Mouse (Mus musculus): ENCODE results near the gene Tmem259. TPM values are rescaled to one million over a fixed set of nuclear protein-coding genes. Genes with fewer than 3 reads are reported as not detected.
A peak's percentile ranks its signal among the peaks of the same experiment; 100 is the strongest.

Tmem259 gene
- polyA plus RNA-seq (2015; fragmentation: Nextera tagmentation; extraction: Ambion mirVana) = 8.2 TPM in 2 replicates

DNA sequence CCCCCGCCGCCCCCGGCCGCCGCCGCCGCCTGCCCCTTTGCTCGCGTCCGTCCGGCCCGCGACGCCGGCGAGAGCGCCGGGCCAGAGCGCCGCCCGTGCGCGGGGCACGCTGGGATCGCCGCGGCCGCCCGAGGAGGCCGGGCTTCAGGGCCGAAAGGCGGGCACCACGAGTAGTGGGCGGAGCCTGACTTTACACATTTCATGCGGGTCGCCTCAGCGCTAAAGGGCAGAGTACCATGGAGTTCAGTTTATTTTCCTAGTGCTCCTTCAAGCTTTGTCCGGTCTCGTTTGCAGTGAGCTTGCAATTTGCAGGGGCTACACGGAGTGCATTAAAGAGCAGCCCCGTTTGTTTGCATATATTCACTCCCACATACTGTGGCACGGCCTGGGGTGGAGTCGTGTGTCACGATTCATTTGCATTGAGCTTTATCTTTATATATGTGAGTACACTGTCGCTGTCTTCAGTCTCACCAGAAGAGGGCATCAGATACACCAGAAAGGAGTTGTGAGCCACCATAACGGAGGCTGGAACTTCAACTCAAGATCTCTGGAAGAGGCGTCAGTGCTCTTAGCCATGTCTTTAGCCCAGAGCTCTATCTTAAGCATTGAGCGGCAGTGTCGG is at the start of gene Tmem259:
TSS of gene Tmem259 (minus strand) at position 136 of the 622 bp plus-strand sequence.
- Histone ChIP-seq H3K4me2 (peak within 1 kb of the TSS; percentile 94), H3K27me3 (peaks cover 22% of the 10 kb centered on the region), H3K27ac (peak within 1 kb of the TSS; percentile 99), H3K9ac (peak within 1 kb of the TSS; percentile 95), H3K36me3 (peaks cover 20% of the 10 kb centered on the region), H3K4me1 (replicated peaks) (peaks cover 72% of the 10 kb centered on the region), H3K9me3 (replicated peaks) (no peaks in the 10 kb centered on the region), H3K4me3 (replicated peaks) (peak within 1 kb of the TSS; percentile 89)
- under 1% methylated on average over 42 of the region's 49 CpGs for WGBS (ENCODE audit: insufficient replicate concordance)
- DNase-seq = peak; percentile 86
- ATAC-seq (ENCODE audit: low read depth) = peak; percentile 70

DNA sequence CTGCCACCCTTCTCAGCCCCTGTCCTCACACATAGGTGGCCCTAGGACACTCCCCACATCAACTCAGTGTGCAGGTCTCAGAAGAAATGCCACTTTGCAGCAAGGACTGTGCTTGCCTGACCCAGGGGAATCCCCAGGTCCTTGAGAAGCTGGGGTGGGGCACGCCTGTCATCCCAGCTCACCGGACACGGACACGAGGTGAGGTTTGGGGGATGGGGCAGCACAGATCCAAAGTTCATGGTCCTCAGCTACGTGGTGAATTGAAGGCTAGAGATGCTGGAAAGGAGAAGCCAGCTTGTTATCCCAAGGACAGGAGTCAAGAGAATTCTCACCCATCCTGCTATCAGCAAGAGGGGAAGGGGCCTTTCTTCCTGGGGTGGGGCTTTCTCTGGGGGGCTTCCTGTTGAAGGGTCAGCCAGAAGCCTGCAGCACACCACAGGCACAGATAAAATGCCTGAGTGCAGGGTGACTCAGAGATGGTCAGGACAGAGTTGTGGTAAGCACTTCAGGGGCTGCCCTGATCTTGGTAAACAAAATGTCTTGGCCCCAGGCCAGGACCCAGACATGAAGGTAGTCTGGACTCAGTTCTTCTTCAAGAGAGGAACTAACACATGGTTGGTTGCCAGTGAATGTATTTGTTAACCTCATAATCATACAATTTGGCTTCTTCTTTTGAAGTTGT is 48.8 kb upstream of the Tmem259 start:
- no peak overlapping the region for H3K4me3 ChIP-seq (replicated peaks)
- ATAC-seq (ENCODE audit: low read depth) (peak; percentile 47), DNase-seq (no peak)
- H3K36me3 ChIP-seq = peaks cover 66% of the 10 kb centered on the region
- H3K9ac ChIP-seq = peak overlapping the region; percentile 2; the same call in 1 of the 2 replicates
- peaks cover 53% of the 10 kb centered on the region for H3K4me1 ChIP-seq (replicated peaks)
- 2% methylated on average over 5 of the region's 5 CpGs for WGBS (ENCODE audit: insufficient replicate concordance)
- peak overlapping the region; percentile 74 for H3K27ac ChIP-seq
- H3K4me2 ChIP-seq = peak overlapping the region; percentile 19; the same call in 1 of the 2 replicates
- no peaks in the 10 kb centered on the region for H3K27me3 ChIP-seq
- H3K9me3 ChIP-seq (replicated peaks) = no peaks in the 10 kb centered on the region

DNA sequence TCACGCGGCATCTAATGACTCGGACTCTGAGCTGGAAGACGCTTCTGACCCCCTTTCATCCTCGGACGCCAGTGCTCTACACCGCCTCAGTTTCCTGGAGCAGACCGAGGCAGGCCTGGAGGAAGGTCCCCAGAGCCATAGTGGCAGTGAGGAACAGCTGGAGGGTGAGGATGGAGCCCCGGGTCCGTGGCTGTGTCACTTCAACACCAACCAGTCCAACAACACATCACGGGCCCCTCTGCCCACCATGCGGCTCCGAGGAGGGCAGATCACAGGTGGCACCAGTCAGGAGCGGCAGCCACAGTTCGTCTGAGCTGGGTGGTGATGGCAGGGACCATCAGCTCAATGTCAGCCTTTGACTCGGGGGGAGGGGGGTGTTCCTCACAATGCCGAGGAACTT is 46.6 kb upstream of the Tmem259 start:
- Histone ChIP-seq H3K9ac (no peak overlapping the region), H3K27me3 (no peaks in the 10 kb centered on the region), H3K36me3 (peaks cover 62% of the 10 kb centered on the region), H3K4me1 (replicated peaks) (peaks cover 61% of the 10 kb centered on the region), H3K9me3 (replicated peaks) (no peaks in the 10 kb centered on the region), H3K27ac (peak overlapping the region; percentile 74; the same call in 1 of the 2 replicates), H3K4me3 (replicated peaks) (no peak overlapping the region), H3K4me2 (no peak overlapping the region)
- 86% methylated on average over 17 of the region's 17 CpGs for WGBS (ENCODE audit: insufficient replicate concordance)
- DNase-seq = no peak
- no peak for ATAC-seq (ENCODE audit: low read depth)

DNA sequence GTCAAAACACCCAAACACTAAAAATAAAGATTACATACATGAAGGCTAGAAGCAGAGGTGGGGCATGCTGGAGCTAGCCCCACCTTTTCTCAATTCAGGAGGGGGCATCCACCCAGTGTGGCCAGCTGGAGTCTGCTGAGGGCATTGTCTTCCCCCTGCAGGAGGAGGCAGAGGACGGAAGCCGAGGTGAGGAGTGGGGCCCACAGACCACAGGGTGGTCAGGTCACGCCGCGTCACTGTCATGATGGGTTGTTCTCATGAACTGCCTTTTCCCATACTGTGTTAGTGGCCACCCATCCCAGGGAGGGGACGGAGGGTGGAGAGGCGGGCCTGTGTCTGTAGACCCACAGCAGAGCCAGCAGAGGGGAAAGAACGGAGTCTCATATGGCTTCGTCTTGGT is 46.1 kb upstream of the Tmem259 start:
- Histone ChIP-seq H3K27ac (no peak overlapping the region; the same call in 1 of the 2 replicates), H3K4me2 (no peak overlapping the region), H3K4me3 (replicated peaks) (no peak overlapping the region), H3K4me1 (replicated peaks) (peaks cover 62% of the 10 kb centered on the region), H3K9me3 (replicated peaks) (no peaks in the 10 kb centered on the region), H3K36me3 (peaks cover 56% of the 10 kb centered on the region), H3K9ac (peak overlapping the region; percentile 7; the same call in 1 of the 2 replicates), H3K27me3 (no peaks in the 10 kb centered on the region)
- DNase-seq (no peak), ATAC-seq (ENCODE audit: low read depth) (no peak)
- 71% methylated on average over 9 of the region's 9 CpGs for WGBS (ENCODE audit: insufficient replicate concordance)

DNA sequence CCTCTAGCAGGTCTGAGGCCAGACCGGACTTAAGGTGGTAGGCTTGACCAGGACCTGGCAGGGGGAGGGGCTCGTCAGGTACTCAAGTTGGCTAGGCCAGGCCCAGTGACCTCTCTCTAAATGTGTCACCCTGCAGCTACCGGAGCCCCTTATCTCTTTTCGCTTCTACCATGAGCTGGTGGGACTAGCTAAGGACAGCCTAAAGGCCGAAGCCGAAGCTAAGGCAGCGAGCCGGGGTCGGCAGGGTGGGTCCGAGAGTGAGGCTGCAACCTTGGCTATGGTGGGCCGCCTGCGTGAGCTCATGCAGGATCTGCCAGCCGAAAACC is 44.4 kb upstream of the Tmem259 start:
- Histone ChIP-seq H3K36me3 (peaks cover 56% of the 10 kb centered on the region), H3K27ac (no peak overlapping the region), H3K4me2 (no peak overlapping the region), H3K9me3 (replicated peaks) (no peaks in the 10 kb centered on the region), H3K4me1 (replicated peaks) (peaks cover 66% of the 10 kb centered on the region), H3K4me3 (replicated peaks) (no peak overlapping the region), H3K27me3 (no peaks in the 10 kb centered on the region), H3K9ac (no peak overlapping the region)
- ATAC-seq (ENCODE audit: low read depth) (no peak), DNase-seq (no peak)
- WGBS (ENCODE audit: insufficient replicate concordance) = 88% methylated on average over 13 of the region's 13 CpGs

DNA sequence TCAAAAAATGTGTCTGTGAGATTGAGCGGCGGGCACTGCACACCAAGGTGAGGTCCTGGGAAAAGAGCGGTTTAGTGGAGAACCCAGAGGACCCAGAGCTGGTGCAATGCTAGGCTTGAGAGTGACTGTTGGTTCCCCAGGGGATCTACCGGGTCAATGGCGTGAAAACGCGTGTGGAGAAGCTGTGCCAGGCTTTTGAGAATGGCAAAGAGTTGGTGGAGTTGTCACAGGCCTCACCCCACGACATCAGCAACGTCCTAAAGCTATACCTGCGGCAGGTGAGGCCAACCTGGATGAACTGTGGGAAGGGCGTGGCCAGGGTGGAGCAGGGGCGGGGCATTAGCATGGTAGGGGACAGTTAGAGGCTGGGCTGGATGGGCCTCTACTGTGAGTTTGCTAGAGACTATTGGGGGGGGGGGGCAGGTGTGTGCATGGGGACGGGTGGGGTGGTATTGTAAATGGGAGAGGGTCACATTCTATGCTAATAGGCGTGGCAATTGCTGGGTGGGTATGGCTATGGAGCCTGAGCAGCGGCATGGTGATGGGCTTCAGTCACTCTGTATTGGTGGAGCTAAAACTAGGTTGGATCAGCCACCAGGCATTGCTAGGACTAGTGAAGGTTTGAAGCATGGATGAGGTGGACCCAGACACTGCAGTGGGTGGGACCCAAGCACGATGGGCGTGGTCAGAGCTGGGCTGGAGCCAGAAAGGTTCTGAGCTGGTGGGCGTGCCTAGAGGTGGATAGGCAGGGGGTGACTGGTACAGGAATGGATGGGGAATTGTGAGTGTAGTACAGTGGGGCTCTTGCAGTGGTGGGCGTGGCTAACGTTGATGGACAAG is 43.8 kb upstream of the Tmem259 start:
- H3K36me3 ChIP-seq = peaks cover 59% of the 10 kb centered on the region
- no peak overlapping the region for H3K4me2 ChIP-seq
- H3K27ac ChIP-seq = no peak overlapping the region
- no peak overlapping the region for H3K4me3 ChIP-seq (replicated peaks)
- no peaks in the 10 kb centered on the region for H3K27me3 ChIP-seq
- peaks cover 62% of the 10 kb centered on the region for H3K4me1 ChIP-seq (replicated peaks)
- peak; percentile 62 for ATAC-seq (ENCODE audit: low read depth)
- DNase-seq = peak; percentile 56
- H3K9me3 ChIP-seq (replicated peaks) = no peaks in the 10 kb centered on the region
- 67% methylated on average over 20 of the region's 20 CpGs for WGBS (ENCODE audit: insufficient replicate concordance)
- H3K9ac ChIP-seq = no peak overlapping the region

DNA sequence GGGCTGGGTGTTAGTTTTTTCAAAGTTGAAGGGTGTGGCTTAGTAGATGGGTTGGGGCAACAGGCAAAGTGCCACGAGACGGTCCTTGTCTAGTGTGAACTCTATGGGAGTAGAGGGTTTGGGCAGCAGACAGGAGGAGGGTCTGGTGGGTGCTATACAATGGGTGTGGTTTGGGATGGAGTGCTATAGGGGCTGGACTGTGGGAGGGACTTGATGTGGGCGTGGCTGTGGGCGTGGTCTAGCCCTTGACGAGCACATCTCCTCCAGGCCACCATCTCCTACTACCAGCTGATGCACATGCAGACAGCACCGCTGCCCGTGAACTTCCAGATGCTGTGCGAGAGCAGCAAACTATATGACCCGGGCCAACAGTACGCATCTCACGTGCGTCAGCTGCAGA is 41.8 kb upstream of the Tmem259 start:
- H3K27me3 ChIP-seq = no peaks in the 10 kb centered on the region
- H3K4me2 ChIP-seq = no peak overlapping the region
- no peak overlapping the region for H3K9ac ChIP-seq
- H3K9me3 ChIP-seq (replicated peaks) = no peaks in the 10 kb centered on the region
- 62% methylated on average over 12 of the region's 12 CpGs for whole genome bisulfite sequencing (ENCODE audit: insufficient replicate concordance)
- H3K36me3 ChIP-seq = peaks cover 72% of the 10 kb centered on the region
- peaks cover 49% of the 10 kb centered on the region for H3K4me1 ChIP-seq (replicated peaks)
- DNase-seq (peak; percentile 44), ATAC-seq (ENCODE audit: low read depth) (peak; percentile 22; the same call in 1 of the 2 replicates)
- H3K27ac ChIP-seq = 0 out of 2 replicates have a peak overlapping the region, but pooled peaks have one; percentile 59
- H3K4me3 ChIP-seq (replicated peaks) = no peak overlapping the region

DNA sequence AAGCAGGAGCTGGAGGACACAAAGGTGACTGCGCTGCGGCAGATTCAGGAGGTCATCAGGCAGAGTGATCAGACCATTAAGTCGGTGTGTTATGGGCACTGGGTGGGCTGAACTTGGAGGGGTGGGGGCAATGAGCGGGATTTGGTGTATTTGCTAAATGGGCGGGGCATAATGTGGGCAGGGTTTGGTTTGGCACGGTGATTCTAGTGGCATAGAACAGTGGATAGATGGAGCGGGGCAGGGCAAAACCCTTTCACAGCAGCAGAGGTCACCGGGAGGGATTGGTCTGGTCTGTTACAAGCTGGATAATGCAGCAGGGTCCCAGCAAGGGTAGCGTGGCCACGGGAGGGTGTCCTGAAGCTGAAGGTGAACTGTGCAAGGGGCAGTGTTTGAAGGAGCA is 41.3 kb upstream of the Tmem259 start:
- Histone ChIP-seq H3K4me1 (replicated peaks) (peaks cover 53% of the 10 kb centered on the region), H3K9ac (no peak overlapping the region), H3K4me3 (replicated peaks) (no peak overlapping the region), H3K36me3 (peaks cover 72% of the 10 kb centered on the region), H3K4me2 (no peak overlapping the region), H3K27ac (0 out of 2 replicates have a peak overlapping the region, but pooled peaks have one; percentile 59), H3K27me3 (no peaks in the 10 kb centered on the region), H3K9me3 (replicated peaks) (no peaks in the 10 kb centered on the region)
- WGBS (ENCODE audit: insufficient replicate concordance) = 70% methylated on average over 10 of the region's 10 CpGs
- DNase-seq (no peak), ATAC-seq (ENCODE audit: low read depth) (peak; percentile 7; the same call in 1 of the 2 replicates)

DNA sequence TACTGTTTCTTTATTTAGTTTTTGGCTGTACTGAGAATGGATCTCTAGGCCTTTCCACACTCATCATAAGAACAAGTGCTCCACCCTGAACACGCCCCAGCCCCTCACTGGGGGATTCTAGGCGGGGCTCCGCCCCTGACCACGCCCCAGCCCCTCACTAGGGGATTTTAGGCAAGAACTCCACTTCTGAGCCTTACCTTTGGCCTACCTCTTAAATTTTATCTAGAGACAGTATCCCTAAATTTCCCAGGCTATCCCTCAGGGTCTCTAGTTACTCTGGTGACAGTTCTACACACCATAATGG is 40.9 kb upstream of the Tmem259 start:
- Histone ChIP-seq H3K27ac (peak overlapping the region; percentile 59), H3K4me2 (no peak overlapping the region), H3K4me3 (replicated peaks) (no peak overlapping the region), H3K4me1 (replicated peaks) (peaks cover 58% of the 10 kb centered on the region), H3K9ac (no peak overlapping the region), H3K27me3 (no peaks in the 10 kb centered on the region), H3K36me3 (peaks cover 70% of the 10 kb centered on the region), H3K9me3 (replicated peaks) (no peaks in the 10 kb centered on the region)
- ATAC-seq (ENCODE audit: low read depth) (no peak), DNase-seq (no peak)
- 36% methylated on average over 4 of the region's 4 CpGs for WGBS (ENCODE audit: insufficient replicate concordance)

DNA sequence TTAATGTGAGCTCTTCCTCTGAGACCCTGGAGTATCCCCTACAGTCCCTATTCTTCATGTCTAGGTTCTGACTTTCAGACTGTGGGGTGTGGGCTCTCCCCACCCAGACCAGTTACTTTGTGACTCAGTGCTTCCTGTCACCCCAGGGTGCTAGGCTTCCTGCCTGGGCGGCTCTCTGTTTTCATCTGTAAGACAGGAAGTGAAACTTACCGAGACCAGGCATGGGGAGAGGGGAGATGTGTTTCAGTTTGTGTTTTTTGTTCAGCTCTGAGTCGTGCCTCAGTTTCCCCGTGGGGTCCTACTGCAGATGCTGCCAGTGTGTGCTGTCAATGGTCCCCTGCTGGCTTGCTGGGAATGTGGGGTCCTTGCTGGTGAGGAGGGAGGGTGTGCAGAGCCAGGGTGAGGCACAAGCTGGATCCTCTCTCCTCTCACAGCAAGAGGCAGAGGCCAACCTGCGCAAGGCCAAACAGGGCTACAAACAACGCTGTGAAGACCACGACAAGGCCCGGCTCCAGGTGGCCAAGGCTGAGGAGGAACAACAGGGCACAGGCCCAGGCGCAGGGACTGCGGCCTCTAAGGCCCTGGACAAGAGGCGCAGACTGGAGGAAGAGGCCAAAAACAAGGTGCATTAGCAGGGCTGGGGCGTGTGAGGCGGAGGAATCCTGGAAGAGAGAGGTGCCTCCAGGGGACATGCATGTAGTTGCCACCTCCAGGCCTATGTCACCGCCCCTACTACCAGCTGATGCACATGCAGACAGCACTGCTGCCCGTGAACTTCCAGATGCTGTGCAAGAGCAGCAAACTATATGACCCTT is 40.3 kb upstream of the Tmem259 start:
- no peaks in the 10 kb centered on the region for H3K27me3 ChIP-seq
- H3K4me2 ChIP-seq = no peak overlapping the region
- peaks cover 68% of the 10 kb centered on the region for H3K36me3 ChIP-seq
- 0 out of 2 replicates have a peak overlapping the region, but pooled peaks have one; percentile 23 for H3K9ac ChIP-seq
- no peaks in the 10 kb centered on the region for H3K9me3 ChIP-seq (replicated peaks)
- H3K4me3 ChIP-seq (replicated peaks) = no peak overlapping the region
- DNase-seq (no peak), ATAC-seq (ENCODE audit: low read depth) (no peak)
- H3K4me1 ChIP-seq (replicated peaks) = peaks cover 64% of the 10 kb centered on the region
- H3K27ac ChIP-seq = peak overlapping the region; percentile 59
- WGBS (ENCODE audit: insufficient replicate concordance) = 74% methylated on average over 15 of the region's 15 CpGs
